Mouse (Mus musculus) retina, embryonic 14.5 days (tissue): ENCODE results near the gene Gm26558.

Experiments
- DNase-seq: peaks from one replicate; pipeline ENCODE4 v3.0.0-alpha.2; 2015; ENCODE audit warnings: low spot score

The Gm26558 gene

DNA sequence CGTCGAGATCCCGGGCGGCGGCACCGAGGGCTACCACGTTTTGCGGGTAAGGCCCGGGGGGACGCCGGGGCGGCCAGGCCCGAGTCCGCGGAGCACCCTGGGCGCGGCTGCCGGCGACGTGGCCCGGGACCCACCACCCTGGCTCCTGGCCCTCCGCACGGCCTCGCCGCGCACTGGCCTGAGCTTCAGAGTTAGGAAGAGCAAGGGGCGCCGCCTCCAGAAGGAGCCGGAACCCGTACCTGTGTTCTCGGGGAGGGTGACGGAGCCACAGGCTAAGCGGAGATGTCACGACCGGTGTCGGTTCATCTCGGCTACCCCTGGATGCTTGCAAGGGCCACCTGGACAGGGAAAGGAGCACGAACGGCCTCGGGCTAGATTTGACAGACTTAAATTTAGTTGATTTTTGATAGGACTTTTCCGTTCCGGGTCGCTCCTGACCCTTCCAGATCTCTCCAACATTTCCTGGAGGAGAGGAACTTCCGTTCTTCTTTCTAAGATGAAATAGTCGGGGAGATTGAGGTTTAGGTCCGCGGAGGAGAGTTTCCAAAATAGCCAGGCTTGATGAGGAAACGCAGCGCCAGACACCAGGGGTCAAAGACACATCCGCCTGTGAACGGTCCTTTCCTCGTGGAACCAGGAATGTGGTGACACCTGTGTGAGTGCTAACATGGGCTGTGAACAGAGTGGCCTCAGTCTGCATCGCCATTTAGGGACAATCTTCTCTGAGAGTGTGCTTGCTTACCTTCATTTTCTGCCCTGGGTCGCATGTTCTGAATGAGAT, at the start of gene Gm26558:
Gene Gm26558 (minus strand): TSS at position 394 of the 781 bp plus-strand sequence.
- no peak for DNase-seq

GRCm38 (mm10) chr2:70710878-70711277, 49.0 kb upstream of the Gm26558 start:
- no peak for DNase-seq

DNA sequence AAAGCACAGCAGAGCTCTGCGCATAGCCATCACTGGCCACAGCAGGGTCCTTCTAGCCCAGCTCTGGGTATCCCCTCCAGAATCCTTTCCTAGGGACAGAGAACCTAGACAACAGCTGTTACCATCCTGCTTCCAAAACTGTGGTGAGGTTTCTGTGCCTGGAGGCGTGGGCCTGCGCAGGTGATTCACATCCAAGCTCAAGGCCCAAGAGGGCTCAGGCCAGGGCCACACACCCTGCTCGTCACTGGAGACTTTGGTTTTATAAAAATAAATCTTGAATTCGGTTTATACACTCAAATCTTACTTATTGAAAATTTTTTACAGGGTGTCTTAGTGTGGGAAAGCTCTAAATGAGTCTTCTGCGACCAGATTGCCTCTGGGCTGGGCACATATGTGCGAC, 48.3 kb upstream of the Gm26558 start:
- no peak for DNase-seq

GRCm38 (mm10) chr2:70708986-70709730, 47.2 kb upstream of the Gm26558 start:
- no peak for DNase-seq

DNA sequence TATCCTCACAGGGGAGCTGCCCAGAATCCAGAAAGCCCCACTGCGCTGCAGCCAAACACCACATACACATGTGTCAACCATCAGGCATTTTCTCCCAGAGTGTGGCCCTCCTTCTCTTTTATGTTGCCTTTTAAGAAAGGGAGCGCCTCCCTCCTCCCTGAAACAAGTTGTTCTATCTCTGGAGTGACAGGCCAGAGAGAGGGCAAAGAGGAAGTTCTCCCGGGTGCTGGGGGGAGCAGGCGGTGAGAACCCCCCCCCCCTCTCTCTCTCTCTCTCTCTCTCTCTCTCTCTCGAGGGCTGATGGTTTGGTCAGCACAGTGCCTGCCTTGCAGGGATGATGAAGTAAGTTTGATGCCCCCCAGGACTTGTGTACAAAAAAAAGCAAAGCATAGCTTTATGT, 40.5 kb upstream of the Gm26558 start:
- DNase-seq: no peak

- DNase-seq: no peak
Measured at GRCm38 (mm10) chr2:70701571-70701970, 39.7 kb upstream of the Gm26558 start.

DNA sequence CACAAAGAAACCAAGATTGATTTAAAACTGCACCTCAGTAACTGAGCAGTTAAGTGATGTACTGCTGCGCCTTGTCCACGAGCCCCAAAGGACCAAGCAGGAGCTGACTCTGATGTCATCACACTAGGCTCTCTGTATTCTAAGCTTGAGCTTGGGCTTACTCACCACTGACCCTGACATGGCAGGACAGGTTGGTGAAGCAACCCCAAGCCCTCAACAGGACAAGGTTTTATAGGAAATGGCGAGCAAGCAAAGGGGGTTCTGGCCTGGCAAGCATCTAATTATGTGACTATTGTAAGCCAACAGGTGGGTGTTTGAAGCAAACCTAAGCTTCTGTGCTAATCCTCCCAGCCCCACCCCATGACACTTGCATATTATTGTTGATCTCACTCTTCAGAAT, 38.9 kb upstream of the Gm26558 start:
- DNase-seq: no peak

GRCm38 (mm10) chr2:70695712-70696111, 33.8 kb upstream of the Gm26558 start:
- no peak for DNase-seq

DNA sequence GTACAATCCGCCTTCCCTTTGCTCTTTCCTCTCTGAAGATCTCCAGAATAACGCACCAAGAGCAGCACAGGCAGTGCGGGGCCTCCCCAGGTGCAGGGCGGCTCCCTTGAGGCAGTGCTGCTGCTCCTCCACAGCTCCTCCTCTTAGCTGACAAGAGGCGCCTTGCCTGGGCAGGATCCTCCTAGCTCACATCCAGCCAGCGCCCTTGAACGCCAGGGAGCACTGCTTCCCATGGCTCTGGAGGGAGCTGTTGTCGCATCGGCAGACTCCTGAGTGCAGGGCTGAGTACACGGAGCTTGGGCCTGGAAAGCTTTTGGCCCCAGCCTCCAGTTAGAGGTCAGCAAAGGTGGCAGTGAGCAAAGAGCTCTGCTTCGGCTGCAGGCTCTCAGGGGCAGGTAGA, 28.3 kb upstream of the Gm26558 start:
- DNase-seq: no peak

GRCm38 (mm10) chr2:70688454-70689078, 26.7 kb upstream of the Gm26558 start:
- no peak for DNase-seq

- no peak for DNase-seq
Measured at GRCm38 (mm10) chr2:70682324-70682723, 20.4 kb upstream of the Gm26558 start.

DNA sequence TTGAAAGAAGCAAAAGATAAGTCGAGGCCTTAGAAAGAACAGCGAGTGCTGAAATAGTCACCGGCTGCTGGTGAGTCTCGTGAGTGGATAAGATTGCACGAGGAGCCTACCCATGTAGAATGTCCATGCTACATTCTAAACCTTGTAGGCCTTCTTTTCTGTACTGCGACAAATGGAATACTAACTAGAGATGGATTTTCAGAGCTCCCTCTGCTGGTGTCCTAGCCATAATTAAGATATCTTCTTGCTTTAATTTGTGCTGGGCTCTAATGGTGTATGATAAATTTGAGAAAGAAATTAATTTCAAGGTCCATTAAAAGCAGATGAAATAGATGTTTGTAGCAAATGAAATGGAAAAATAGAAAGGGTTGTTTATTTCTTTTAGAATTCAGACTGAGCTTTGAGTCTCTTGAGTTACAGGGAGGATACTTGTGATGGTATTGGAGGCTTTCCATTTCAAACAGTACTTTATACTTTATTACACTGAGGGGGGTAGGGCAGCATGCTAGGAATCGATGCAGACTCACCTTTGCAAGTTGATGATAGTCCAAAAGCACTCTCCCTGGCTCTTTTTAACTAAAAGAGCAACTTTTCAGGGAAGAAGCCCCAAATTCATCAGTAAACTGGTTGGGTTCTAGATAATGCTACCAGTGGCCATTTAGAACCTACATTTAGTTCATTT, 11.7 kb upstream of the Gm26558 start:
- peak; percentile 51 for DNase-seq

DNA sequence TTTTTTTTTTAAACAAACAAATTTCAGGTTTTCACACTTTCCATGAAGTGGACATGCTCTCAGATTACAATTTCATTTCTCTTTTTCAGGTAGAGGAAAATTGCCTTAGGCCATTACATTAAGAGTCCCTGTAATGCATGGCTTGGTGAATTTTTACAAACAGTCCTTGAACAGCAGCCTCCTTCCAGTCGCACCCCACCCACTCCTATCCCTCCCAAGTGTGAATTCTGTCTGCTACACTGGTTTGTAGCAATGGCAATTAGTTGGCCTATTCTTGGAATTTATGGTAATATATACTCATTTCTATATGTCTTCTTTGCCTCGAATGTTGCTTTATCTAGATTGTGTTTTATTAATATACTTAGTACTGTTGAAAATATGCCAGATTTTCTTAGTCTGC, 10.6 kb upstream of the Gm26558 start:
- no peak for DNase-seq

DNA sequence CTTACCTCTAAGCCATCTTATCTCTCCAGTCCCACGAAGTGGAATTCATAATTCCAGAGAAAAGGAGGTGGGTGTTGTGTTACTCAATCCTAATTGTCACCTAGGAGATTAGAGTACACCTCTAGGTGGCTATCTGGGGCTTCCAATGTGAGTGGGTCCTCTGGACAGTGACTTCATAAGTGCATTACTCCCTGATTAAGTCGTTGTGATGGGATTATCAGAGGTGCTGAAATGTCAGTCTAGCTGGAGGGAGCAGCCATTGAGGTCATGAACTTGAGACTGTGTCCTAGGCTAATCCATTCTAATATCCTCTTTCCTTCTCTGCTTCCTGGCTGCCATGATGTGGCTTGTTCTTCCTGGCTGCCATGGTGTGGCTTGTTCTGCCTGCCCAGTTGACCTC, 8.0 kb upstream of the Gm26558 start:
- no peak for DNase-seq

DNA sequence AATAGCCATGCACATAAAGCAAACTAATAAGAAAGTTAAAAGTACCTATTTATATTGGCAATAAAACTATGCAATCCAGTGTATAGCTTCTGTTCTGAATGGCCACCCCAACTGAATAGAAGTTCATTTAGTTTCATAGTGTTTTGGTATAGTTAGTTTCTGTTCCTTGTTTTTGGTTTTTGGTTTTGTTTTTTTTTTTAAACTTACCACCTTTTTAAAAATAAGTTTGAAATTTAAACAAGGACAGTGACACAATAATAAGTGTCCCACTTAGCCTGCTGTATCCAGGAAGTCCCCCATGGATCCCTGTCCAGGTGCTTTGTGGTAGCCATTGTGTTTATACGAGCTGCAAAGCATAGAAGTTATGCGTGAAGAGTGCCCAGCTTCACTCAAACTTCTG, 7.3 kb upstream of the Gm26558 start:
- no peak for DNase-seq

GRCm38 (mm10) chr2:70667016-70667415, 5.1 kb upstream of the Gm26558 start:
- DNase-seq: no peak

GRCm38 (mm10) chr2:70663764-70664163, 1.9 kb upstream of the Gm26558 start:
- DNase-seq: peak; percentile 32

GRCm38 (mm10) chr2:70660887-70661714, 807 bp downstream of the Gm26558 start, which contains the start of gene Gorasp2:
Gorasp2 (plus strand) TSS chr2:70661576.
- peak; percentile 98 for DNase-seq

GRCm38 (mm10) chr2:70657083-70657482, 4.8 kb downstream of the Gm26558 start:
- DNase-seq: no peak

DNA sequence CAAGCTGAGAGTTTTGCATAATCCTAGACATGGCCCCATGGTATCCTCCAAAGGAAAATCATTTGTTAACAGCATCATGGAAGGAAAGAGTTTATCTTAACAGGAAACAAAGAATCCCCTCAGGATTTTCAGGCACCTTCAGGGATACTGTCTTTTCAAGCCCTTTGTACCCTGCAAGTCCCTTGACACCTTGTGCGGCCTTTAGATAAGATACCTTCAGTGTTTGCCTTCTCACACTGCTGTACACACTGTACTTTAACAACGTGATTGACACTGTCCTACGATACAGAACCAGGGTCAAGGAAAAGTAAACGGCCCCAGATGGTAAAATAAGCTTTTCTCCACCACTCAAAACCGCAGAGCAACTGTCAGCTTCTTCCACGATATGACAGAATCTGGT, 10.1 kb downstream of the Gm26558 start:
- DNase-seq: no peak

DNA sequence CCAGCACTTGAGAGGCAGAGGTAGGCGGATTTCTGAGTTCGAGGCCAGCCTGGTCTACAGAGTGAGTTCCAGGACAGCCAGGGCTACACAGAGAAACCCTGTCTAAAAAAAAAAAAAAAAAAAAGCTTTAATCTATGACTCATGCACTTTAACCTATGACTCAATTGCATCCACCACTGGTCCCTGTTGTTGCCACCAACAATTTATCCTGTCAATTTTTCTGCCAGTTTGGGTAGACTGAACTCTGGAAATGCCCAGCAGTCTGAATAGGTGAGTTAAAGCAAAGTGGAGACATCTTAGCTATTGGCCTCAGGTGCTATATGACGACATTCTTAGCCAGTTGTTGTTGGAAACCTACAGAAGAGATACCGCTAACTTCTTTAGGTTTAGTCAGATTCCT, 12.4 kb downstream of the Gm26558 start:
- no peak for DNase-seq
